In genomic region chr13:71174335-71174734, GRCm38 (mm10) we compare ENCODE assay signal across 32 mouse cellular contexts.
"Had no signal": no experiment of that assay in that cellular context is flagged by ENCODE, and none has a peak within 500 bp of the region (broad histone marks: within the 10 kb centered on the region; RNA-seq: fewer than 3 reads in every experiment).

No protein-coding gene starts in this region.

- DNase-seq: left cerebral cortex, postnatal 4 days; liver; liver, embryonic 13.5 days; liver, postnatal 0 days; lung, adult 18-20 months; lung, adult 2 months; lung, embryonic 14.5 days; lung, postnatal 10 days; lung, postnatal 14 days; lung, postnatal 36 days; lung, postnatal 4 days; midbrain, embryonic 14.5 days had no signal

- H3K4me1 ChIP-seq: limb, embryonic 10.5 days; limb, embryonic 12.5 days; limb, embryonic 13.5 days; limb, embryonic 15.5 days; liver, embryonic 12.5 days; liver, embryonic 13.5 days; liver, embryonic 15.5 days; lung, embryonic 15.5 days; megakaryocyte, embryonic 14.5 days; midbrain, embryonic 10.5 days; midbrain, embryonic 12.5 days; midbrain, embryonic 13.5 days; midbrain, embryonic 15.5 days; neural tube, embryonic 12.5 days had no signal

- ATAC-seq: liver, embryonic 12.5 days; liver, postnatal 0 days; lung, postnatal 0 days; midbrain, embryonic 13.5 days; midbrain, embryonic 15.5 days; midbrain, embryonic 16.5 days had no signal

- H3K9ac ChIP-seq: limb, embryonic 12.5 days; limb, embryonic 13.5 days; limb, embryonic 15.5 days; liver, embryonic 12.5 days; liver, embryonic 13.5 days; liver, embryonic 14.5 days; liver, embryonic 15.5 days; liver, postnatal 0 days; lung, embryonic 14.5 days; lung, embryonic 15.5 days; midbrain, embryonic 12.5 days; midbrain, embryonic 13.5 days; midbrain, embryonic 15.5 days; neural tube, embryonic 12.5 days had no signal

- H3K36me3 ChIP-seq: limb, embryonic 10.5 days; limb, embryonic 12.5 days; limb, embryonic 13.5 days; limb, embryonic 15.5 days; liver, embryonic 12.5 days; liver, embryonic 13.5 days; liver, embryonic 15.5 days; lung, embryonic 15.5 days; midbrain, embryonic 10.5 days; midbrain, embryonic 12.5 days; midbrain, embryonic 13.5 days; midbrain, embryonic 15.5 days; neural tube, embryonic 12.5 days had no signal

- H3K27me3 ChIP-seq: limb, embryonic 15.5 days; liver, embryonic 12.5 days; liver, embryonic 13.5 days; liver, embryonic 15.5 days; lung, embryonic 15.5 days; megakaryocyte, embryonic 14.5 days; midbrain, embryonic 12.5 days; midbrain, embryonic 15.5 days; neural tube, embryonic 12.5 days had no signal

- H3K4me3 ChIP-seq: limb, embryonic 10.5 days; limb, embryonic 12.5 days; limb, embryonic 13.5 days; limb, embryonic 15.5 days; liver, embryonic 12.5 days; liver, embryonic 13.5 days; liver, embryonic 15.5 days; lung, embryonic 15.5 days; megakaryocyte, embryonic 14.5 days; midbrain, embryonic 10.5 days; midbrain, embryonic 12.5 days; midbrain, embryonic 13.5 days; midbrain, embryonic 15.5 days; myocyte; neural tube, embryonic 12.5 days had no signal

- H3K9me3 ChIP-seq: limb, embryonic 10.5 days; limb, embryonic 12.5 days; limb, embryonic 13.5 days; limb, embryonic 15.5 days; liver, embryonic 12.5 days; liver, embryonic 13.5 days; liver, embryonic 15.5 days; lung, embryonic 15.5 days; midbrain, embryonic 10.5 days; midbrain, embryonic 12.5 days; midbrain, embryonic 13.5 days; midbrain, embryonic 15.5 days; neural tube, embryonic 12.5 days had no signal

- H3K27ac ChIP-seq: limb, embryonic 10.5 days; limb, embryonic 12.5 days; limb, embryonic 13.5 days; limb, embryonic 15.5 days; liver, embryonic 12.5 days; liver, embryonic 13.5 days; liver, embryonic 14.5 days; liver, embryonic 15.5 days; lung, embryonic 15.5 days; macrophage; midbrain, embryonic 10.5 days; midbrain, embryonic 12.5 days; midbrain, embryonic 13.5 days; midbrain, embryonic 15.5 days; neural tube, embryonic 12.5 days had no signal

- H3K4me2 ChIP-seq: limb, embryonic 12.5 days; limb, embryonic 13.5 days; limb, embryonic 15.5 days; liver, embryonic 11.5 days; liver, embryonic 12.5 days; liver, embryonic 13.5 days; liver, embryonic 15.5 days; lung, embryonic 14.5 days; lung, embryonic 15.5 days; midbrain, embryonic 11.5 days; midbrain, embryonic 12.5 days; midbrain, embryonic 13.5 days; midbrain, embryonic 15.5 days; neural tube, embryonic 12.5 days had no signal
